In genomic region chr1:72582947-72583731, GRCm38 (mm10) we compare ENCODE assay signal across 8 mouse cellular contexts. TPM values are rescaled to one million over a fixed set of nuclear protein-coding genes. Genes with fewer than 3 reads are reported as not detected.
A peak's percentile ranks its signal among the peaks of the same experiment; 100 is the strongest.
DNase-seq lines count a peak whose midpoint lies in the region; ATAC-seq lines count a peak whose summit lies in the region.

Gene Smarcal1, plus strand, starts transcription at chr1:72583251.

- peak; percentile 99 for ATAC-seq in hindbrain, embryonic 15.5 days (ENCODE audit: low FRiP score, low read depth)

- DNase-seq in T-cell, adult 2 months (ENCODE audit: low spot score): peak; percentile 94
- DNase-seq in cerebellum, postnatal 36 days: peak; percentile 92 to 98
- peak; percentile 97 to 99 for DNase-seq in frontal cortex, postnatal 36 days (ENCODE audit: low spot score in 2 of 2)
- DNase-seq in left cerebral cortex, adult 11 months (ENCODE audit: low spot score): peak; percentile 98
- peak; percentile 95 to 96 for DNase-seq in lung, postnatal 4 days
- DNase-seq in retina, postnatal 7 days (ENCODE audit: low read depth, low spot score): peak; percentile 92
- DNase-seq in urinary bladder, adult 2 months (ENCODE audit: low spot score): peak; percentile 75

- peaks cover 22% of the 10 kb centered on the region for H3K36me3 ChIP-seq in hindbrain, embryonic 15.5 days

- no peaks in the 10 kb centered on the region for H3K9me3 ChIP-seq in hindbrain, embryonic 15.5 days

- peak within 1 kb of the TSS; percentile 62 for H3K4me3 ChIP-seq in hindbrain, embryonic 15.5 days

- H3K9ac ChIP-seq in hindbrain, embryonic 15.5 days: peak within 1 kb of the TSS; percentile 61

- H3K27me3 ChIP-seq in hindbrain, embryonic 15.5 days: no peaks in the 10 kb centered on the region

- H3K27ac ChIP-seq in hindbrain, embryonic 15.5 days (replicated peaks): peak within 1 kb of the TSS; percentile 92

- H3K4me2 ChIP-seq in hindbrain, embryonic 15.5 days: peak within 1 kb of the TSS; percentile 69

- under 1% methylated on average over 25 of the region's 25 CpGs for WGBS in hindbrain, embryonic 15.5 days

- H3K4me1 ChIP-seq in hindbrain, embryonic 15.5 days (replicated peaks): peaks cover 27% of the 10 kb centered on the region

RNA-seq across cellular contexts. Expression of gene Smarcal1, which starts in this region (rescaled TPM):
- 27.8 and 29.7 TPM in 2 replicates for polyA plus RNA-seq in hindbrain, embryonic 15.5 days (2015; fragmentation: Nextera tagmentation; extraction: Ambion mirVana)
- polyA plus RNA-seq in urinary bladder, adult 2 months (2012; rRNA removed): 28.6 and 29.7 TPM in 2 replicates

Comparison
In these comparisons a context has a peak if more than half of its experiments do, and no peak if none do; other contexts are left out.
1. Peak in every context shown above with its lines: DNase-seq, ATAC-seq, H3K4me3 ChIP-seq and H3K27ac ChIP-seq.